Mouse (Mus musculus) telencephalon, adult 2 months (tissue): ENCODE data around the gene Lcn4.
"Not testable (repeated sequence)": the region's sequence is repeated elsewhere in the genome, so short reads cannot be mapped to it uniquely, and the experiment has no call there.

Source experiments
- DNase-seq: peaks from one replicate; pipeline ENCODE4 v3.0.0-alpha.2; 2011; ENCODE audit warnings: low read depth, low spot score

Lcn4 gene

DNA sequence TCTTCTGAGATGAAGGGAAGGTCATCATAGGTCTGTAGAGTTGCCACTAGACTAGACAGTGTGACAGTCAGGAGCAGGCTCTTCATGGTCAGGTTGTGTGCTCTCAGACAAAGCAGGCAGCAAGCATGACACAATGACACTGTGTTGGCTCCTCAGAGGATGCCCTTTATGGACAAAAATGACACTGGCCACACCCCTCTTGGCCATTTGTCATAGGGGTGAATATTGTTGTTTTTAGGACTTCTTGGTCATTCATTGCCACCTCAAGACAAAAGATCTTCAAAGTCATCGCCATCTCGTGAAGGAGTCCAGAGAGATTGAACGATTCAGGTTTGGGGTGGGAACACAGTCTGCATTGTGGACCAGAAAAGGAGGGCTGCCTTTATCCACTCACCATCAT, at the start of gene Lcn4:
Gene Lcn4, minus strand, starts transcription at position 101 of the 400 bp plus-strand sequence.
- DNase-seq, result no peak

DNA sequence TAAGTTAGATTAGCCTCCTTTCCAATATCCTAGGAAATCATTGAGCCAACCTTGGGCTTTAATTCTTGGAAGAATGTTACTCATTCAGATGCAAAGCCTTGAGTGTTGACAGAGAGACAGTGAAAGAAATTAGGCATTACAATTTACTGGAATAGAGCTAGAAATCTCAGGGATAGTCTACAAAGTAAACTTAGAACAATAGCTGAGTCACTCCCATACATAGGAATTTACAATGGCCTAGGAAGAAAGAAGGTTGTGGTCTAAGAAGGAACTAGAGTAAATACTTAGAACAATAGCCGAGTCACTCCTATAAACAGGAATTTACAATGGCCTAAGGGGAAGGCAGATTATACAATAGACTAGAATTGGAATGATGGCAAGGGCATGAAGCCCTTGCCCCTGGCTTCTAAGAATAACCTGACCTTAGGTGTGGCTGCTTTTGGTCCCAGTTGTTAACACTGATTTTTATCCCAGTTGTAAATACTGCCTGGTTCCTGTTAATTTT, 15.1 kb upstream of the Lcn4 start:
- DNase-seq, result no peak

DNA sequence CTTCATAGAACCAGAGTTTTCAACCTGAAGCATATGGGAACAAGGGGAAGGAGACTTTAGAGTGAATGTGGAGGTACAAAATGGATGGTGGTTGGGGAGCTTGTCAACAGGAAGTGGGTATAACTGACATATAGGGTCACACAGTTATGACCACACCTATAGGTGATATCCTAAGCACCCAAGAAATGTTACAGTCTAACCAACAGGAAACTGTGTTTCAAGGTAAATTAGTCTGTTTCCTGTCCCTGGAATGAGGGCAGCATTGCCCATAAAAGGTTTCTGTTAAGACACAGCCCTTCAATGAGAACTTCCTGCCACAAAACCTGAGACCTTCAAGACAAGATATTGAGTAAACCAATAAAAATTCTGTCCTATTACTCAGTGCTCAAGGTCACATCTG, 2.3 kb downstream of the Lcn4 start:
- DNase-seq, result no peak

GRCm38 (mm10) chr2:26663551-26663950, 7.5 kb downstream of the Lcn4 start:
- not testable (repeated sequence) for DNase-seq

DNA sequence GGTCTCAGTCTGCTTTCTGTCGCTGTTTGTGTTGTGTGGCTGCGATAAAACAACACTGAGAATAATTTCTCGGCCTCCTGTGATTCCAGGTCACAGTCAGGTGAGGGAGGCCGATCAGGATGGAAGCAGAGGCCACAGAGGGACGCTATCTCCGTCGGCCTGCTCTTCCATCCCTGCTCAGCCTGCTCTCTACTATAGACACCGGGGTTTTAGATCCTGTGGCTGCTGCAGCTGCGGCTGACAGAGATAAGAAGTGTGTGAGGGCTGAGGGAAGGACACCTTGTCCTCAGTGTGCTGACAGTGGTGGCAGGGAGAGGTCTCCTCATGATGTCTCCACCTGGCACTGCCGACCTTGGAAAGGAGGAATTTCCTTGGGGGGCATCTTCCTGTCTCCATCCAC, 8.0 kb downstream of the Lcn4 start:
- DNase-seq, result no peak

- no peak for DNase-seq
These were observed 8.6 kb downstream of the Lcn4 start for GRCm38 (mm10) chr2:26662509-26662882.

- DNase-seq, result no peak
These were observed 9.1 kb downstream of the Lcn4 start for GRCm38 (mm10) chr2:26661768-26662508.

- no peak for DNase-seq
These were observed 9.8 kb downstream of the Lcn4 start for GRCm38 (mm10) chr2:26661143-26661752.

DNA sequence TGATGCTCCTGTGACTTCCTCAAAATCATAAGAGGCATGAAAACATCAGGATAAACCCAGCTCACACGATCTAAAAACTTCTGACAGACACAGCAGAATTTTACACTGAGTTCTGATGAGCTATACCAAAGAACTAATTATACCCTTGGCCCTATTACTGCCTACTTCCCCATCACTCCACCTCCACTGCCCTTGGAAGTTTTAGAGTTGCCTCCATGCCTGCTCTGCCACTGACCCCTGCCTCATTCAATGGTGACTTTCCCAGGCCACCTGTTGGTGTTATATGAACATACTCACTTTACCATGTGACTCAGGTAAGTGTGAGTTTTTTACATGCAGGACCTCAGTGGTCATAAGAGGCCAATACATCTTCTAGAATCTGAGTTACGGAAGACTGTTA, 13.7 kb downstream of the Lcn4 start:
- no peak for DNase-seq

DNA sequence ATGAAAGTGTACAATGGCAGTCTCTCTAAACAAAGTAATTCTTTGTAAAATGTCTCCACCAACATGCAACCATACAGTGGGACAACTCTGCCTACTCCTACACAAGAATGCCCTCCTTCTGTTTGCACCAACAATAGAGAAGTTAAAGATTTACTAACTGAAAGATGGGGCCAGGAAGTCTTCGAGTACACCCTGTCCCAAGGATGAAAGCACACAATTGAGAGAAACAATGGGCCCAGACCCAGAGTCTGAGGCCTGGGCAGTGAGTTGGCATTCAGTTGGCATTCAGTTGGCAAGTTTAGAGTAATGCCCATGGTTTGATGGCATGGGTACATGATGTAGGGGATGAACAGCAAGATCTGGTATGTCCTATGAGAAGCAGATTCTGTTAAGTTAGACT, 16.4 kb downstream of the Lcn4 start:
- DNase-seq, result no peak

GRCm38 (mm10) chr2:26646643-26647293, 24.3 kb downstream of the Lcn4 start:
- DNase-seq, result peak; percentile 82

GRCm38 (mm10) chr2:26643942-26644341, 27.1 kb downstream of the Lcn4 start:
- DNase-seq, result no peak

DNA sequence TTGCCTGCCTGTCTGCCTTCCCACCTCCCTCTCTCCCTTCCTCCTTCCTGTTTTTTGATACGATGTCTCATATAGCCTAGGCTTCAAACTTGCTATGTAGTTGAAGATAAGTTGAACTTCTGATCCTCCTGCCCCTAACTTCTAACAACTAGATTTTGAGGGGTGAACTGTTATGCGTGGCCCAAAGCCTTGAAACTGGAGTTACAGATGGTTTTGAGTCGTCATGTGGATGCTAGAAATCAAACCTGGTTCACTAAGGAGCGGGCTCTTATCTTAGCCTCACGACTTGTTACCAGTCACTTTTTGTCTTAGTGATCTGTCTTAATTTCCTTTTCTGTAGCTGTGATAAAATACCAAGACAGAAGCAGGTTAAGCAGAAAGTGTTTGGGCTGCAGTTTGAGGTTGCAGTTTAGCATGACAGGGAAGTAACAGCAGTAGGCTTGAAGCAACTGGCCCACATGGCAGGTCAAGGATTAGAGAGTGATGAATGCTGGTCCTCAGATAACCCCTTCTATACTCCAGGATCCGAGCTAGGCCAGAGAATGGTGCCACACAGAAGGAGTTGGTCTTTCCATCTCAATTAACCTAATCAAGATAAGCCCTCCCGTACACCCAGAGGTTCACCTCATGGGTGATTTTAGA, 30.0 kb downstream of the Lcn4 start:
- DNase-seq, result no peak

DNA sequence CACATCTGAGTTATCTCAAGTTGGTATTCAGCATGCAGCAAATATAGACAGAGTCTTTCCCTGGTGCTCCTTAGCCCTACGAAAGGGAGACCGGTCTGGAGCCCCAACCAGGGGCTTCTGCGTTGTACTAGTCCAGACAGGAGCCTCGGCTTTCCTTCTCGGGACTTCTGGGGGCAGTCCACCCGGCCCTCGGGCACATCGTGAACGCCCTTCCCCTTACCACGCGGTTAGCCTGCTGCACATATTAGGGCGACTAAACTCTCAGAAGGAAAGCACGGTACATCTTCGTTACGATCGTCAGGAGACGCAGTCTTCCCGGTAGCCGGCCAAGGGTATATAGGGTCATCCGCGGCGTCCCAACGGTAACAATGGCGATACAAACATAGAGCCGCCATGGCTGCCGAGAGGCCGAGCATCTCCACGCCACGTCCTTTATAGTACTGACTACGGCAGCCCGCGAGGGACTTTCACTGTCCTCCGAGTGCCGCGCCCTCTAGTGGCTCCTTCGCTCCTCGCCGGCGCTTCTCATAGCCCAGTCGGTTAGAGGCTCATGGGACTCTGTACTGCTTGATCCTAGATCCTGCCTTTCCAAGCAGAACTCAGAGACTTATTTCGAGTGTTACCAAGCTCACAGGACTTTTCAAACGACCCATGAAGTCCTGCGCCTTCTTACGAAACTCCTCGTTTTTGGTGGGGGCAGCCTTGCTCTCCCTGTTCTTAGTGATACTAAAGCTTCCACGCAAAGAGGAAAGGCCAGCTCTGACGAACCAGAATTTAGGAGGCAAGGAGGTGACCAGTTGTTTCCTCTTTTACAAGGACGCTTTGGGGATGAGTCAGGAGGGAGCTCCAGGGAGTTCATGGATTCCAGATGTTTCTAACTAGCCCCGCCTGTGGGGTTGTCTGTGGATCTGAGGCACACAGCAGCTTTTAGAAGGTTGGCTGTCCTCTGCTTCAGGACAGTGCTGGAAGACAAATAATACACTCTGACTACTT, 30.9 kb downstream of the Lcn4 start:
- DNase-seq, result peak; percentile 92

- DNase-seq, result no peak
These were observed 32.0 kb downstream of the Lcn4 start for GRCm38 (mm10) chr2:26639083-26639482.

DNA sequence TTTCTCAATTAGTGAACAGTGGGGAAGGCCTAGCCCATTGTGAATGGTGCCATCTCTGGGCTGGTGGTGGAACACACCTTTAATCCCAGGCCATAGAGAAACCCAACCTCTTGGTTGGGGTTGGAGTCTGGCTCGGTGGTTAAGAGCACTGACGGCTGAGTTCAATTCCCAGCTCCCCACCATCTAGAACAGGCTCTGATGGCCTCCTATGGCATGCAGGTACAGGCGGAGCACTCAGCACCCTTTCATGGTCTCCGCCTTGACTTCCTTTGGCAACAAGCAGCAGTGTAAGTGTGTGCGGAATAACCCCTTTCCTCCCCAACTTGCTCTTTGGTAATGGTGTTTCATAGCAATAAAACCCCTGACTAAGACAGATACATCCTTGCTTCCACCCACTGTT, 32.5 kb downstream of the Lcn4 start:
- DNase-seq, result no peak

- DNase-seq, result no peak
These were observed 33.0 kb downstream of the Lcn4 start for GRCm38 (mm10) chr2:26638039-26638438.

DNA sequence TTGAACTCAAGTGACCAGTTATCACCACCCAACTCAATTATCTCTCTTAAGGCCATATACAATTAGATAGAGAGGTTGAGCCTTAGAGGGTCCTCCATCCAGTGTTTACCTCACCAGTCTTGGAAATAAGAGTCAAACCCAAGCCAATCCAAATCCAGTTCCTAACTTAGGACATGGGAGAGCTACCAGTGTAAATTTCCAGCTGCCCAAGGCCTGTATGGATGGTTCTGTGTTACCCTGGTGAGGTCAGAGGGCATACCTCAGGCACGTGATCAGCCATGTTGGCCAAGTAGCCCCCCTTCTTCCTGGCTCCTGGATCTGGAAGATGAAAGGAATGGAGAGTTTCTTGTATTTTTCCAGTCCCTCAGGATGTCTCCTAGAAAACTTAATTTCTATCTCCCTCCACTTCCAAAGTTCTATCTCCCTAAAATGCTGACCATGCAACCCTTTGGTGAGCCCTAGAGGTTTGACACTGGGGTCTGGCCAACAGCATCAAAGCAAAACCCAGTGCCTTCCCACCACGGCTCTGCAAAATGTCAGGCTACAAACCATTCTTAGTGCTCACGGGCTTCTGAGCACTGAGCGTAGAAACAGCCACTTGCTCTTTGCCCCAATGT, 33.7 kb downstream of the Lcn4 start:
- no peak for DNase-seq

DNA sequence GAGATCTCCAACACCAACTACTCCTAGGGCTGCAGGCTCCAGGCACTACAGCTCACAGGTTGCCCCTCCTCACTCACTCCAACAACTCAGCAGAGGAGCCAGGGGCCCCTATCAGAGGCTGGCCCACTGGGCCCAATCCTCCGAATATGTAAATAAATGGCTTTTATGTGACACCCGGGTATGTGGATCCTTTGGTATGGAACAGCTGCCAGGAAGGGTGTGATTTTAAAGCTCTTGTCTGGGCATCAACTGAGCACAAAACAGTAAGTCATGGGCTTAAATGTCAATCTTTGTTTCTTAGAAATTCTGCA, 34.8 kb downstream of the Lcn4 start:
- no peak for DNase-seq

DNA sequence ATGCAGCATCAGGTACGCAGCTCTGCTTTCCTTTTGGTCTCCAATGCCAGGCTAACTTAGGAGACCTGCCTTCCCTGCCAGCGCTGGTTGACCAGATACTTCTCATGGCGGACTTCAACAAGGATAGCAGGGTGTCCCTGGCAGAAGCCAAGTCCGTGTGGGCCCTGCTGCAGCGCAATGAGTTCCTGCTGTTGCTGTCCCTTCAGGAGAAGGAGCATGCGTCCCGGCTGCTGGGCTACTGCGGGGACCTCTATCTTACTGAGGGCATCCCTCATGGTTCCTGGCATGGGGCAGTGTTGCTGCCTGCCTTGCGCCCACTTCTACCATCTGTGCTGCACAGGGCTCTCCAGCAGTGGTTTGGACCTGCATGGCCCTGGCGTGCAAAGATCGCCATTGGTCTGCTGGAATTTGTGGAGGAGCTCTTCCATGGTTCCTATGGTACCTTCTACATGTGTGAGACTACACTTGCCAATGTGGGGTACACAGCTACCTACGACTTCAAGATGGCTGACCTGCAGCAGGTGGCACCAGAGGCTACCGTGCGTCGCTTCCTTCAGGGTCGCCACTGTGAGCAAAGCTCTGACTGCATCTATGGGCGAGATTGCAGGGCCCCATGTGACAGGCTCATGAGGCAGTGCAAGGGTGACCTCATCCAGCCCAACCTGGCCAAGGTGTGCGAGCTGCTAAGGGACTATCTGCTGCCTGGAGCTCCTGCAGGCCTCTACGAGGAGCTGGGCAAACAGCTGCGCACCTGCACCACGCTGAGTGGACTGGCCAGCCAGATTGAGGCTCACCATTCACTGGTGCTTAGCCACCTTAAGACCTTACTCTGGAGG, 35.4 kb downstream of the Lcn4 start:
- no peak for DNase-seq
